Mouse (Mus musculus) midbrain, embryonic 12.5 days (tissue): ENCODE data around the gene Zscan10. TPM values are rescaled to one million over a fixed set of nuclear protein-coding genes. Genes with fewer than 3 reads are reported as not detected.
A peak's percentile ranks its signal among the peaks of the same experiment; 100 is the strongest.
"Not testable (repeated sequence)": the region's sequence is repeated elsewhere in the genome, so short reads cannot be mapped to it uniquely, and the experiment has no call there.

Source experiments
- ATAC-seq: fragments of 200-750 bp; cut with Nextera tagmentation; 2 replicates; pipeline ENCODE4 v1.8.0; 2017; ENCODE audit warnings: low read depth, moderate TSS enrichment, moderate library complexity; ENCODE audit not compliant: low FRiP score
- H3K27ac ChIP-seq: fragments of 300-500 bp; sonication (generic); replicated peaks from 2 replicates; pipeline ENCODE4 v1.5.1; 2016; ENCODE audit warnings: mild to moderate bottlenecking
- H3K27me3 ChIP-seq: fragments of 300-500 bp; sonication (generic); 2 replicates; pipeline ENCODE4 v1.6.1; 2016; ENCODE audit warnings: mild to moderate bottlenecking
- H3K36me3 ChIP-seq: fragments of 300-500 bp; sonication (generic); 2 replicates; pipeline ENCODE4 v1.6.1; 2016
- H3K4me1 ChIP-seq: fragments of 300-500 bp; sonication (generic); 2 replicates; pipeline ENCODE4 v1.6.1; 2016
- H3K4me2 ChIP-seq: fragments of 300-500 bp; sonication (generic); replicated peaks from 2 replicates; pipeline ENCODE4 v1.6.1; 2016; ENCODE audit warnings: mild to moderate bottlenecking, moderate library complexity
- H3K4me3 ChIP-seq: fragments of 300-500 bp; sonication (generic); 2 replicates; pipeline ENCODE4 v1.5.1; 2016; ENCODE audit warnings: mild to moderate bottlenecking
- H3K9ac ChIP-seq: fragments of 300-500 bp; sonication (generic); replicated peaks from 2 replicates; pipeline ENCODE4 v1.6.1; 2016; ENCODE audit warnings: mild to moderate bottlenecking, moderate library complexity
- H3K9me3 ChIP-seq: fragments of 300-500 bp; sonication (generic); 2 replicates; pipeline ENCODE4 v1.6.1; 2016; ENCODE audit warnings: mild to moderate bottlenecking
- WGBS: fragments of 180-500 bp; shearing (Covaris S2); methylation state at CpG from one replicate; pipeline ENCODE4 v1.1.7; 2016; 5-methylcytosine and 5-hydroxymethylcytosine counted together
- polyA plus RNA-seq: library from polyadenylated mRNA; unstranded; fragments of >200 nt; fragmentation: Nextera tagmentation; extraction: Ambion mirVana; gene quantifications from 2 replicates; pipeline ENCODE4 v1.2.1, GENCODE M21; 2016

Zscan10 gene
- polyA plus RNA-seq, 1 experiment from 2014 or later: not detected

DNA sequence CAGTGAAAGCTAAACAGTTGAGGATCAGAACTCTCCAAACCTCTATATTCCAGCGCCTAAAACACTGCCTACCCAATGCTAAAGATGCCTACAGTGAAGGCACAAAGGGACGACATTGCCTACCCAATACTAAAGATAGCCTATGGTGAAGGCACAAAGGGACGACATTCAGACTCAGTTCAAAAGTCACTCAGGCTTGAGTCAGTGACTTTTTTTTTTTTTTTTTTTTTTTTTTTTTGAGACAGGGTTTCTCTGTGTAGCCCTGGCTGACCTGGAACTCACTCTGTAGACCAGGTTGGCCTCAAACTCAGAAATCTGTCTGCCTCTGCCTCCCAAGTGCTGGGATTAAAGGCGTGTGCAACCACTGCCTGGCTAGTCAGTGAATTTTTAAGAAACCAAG is 5.5 kb upstream of the Zscan10 start:
- WGBS: 74% methylated on average over 4 of the region's 4 CpGs
- not testable (repeated sequence) for H3K4me2 ChIP-seq, H3K4me3 ChIP-seq, ATAC-seq, H3K36me3 ChIP-seq, H3K9me3 ChIP-seq, H3K27ac ChIP-seq, H3K9ac ChIP-seq, H3K27me3 ChIP-seq
- H3K4me1 ChIP-seq: peaks cover 11% of the 10 kb centered on the region; the same call in 1 of the 2 replicates

DNA sequence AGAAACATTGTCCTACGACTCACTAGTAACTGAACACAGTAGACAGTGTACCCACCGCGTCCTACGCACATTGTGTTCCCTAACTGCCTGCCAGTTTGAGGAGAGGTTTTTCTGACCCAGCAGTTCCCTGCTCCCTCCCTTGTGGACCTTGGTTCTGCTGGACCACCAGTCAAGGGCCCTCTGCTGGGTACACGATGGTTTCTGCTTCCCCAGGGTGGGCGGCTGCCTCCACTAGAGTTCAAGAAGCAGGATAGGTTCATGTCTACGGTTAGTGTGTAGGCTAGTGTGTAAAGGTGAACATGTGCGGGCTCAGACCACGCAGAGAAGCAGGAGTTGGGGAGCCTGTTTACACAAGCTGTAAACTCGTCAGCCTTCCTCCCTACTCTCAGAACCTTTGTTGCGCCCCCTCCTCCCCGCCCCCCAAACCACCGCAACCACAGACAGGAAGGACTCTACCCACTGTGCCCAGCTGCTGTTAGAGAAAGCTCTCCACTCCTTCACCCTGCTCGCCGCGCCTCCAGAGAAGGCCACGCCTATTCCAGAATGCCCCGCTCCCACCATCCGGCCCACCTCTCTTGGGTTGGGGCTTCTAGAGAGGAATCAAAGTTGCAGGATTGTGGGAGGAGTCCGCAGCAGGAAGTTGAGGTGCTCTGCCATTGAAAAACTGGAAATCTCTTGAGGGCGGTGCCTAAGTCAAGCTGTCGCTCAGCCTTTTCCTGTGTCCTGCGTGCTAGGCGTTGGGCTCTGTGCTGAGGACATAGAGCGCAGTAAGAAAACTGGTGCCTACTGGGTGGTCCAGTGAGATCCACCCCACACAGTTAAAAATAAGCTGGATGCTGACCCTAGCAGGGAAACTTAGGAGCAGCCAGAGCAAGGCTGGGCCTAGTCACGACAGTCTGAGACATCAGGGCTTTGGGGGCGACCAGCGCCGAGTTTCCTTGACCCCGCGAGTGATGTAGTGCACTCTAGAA is 1.8 kb upstream of the Zscan10 start, which contains the start of gene Zfp13:
Gene Zfp13, minus strand, starts transcription at position 906 of the 971 bp plus-strand sequence.
- peaks cover 11% of the 10 kb centered on the region; the same call in 1 of the 2 replicates for H3K4me1 ChIP-seq
- ATAC-seq: peak; percentile 92
- H3K9me3 ChIP-seq: no peaks in the 10 kb centered on the region
- H3K27ac ChIP-seq: peak within 1 kb of the TSS; percentile 56; the same call in 1 of the 2 replicates
- peak within 1 kb of the TSS; percentile 50 for H3K9ac ChIP-seq
- WGBS: 9% methylated on average over 29 of the region's 31 CpGs
- H3K4me3 ChIP-seq: peak within 1 kb of the TSS; percentile 41
- H3K36me3 ChIP-seq: no peaks in the 10 kb centered on the region
- peak within 1 kb of the TSS; percentile 62 for H3K4me2 ChIP-seq
- H3K27me3 ChIP-seq: no peaks in the 10 kb centered on the region

DNA sequence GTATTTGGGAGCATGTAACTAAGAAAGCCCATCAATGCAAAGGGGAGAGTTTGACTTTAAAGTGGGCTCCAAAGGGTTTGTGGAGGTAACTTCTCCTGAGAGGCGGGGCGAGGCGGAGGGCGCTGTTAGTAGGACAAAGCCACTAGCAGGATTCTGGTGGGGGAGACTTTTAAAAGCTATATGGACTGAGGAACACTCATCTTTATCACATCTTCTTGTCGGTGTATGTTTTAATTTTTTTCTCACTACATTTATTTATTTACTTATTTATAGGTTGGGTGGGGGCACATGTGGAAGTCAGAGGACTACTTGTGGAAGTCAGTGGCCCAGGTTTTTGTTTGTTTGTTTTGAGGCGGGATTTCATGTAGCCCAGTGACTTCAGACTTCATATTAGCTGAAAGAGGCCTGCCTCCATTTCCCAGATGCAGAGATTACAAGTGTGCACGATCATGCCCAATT is 1.0 kb upstream of the Zscan10 start:
- no peak; the same call in 1 of the 2 replicates for ATAC-seq
- peaks cover 11% of the 10 kb centered on the region; the same call in 1 of the 2 replicates for H3K4me1 ChIP-seq
- no peaks in the 10 kb centered on the region for H3K9me3 ChIP-seq
- H3K4me2 ChIP-seq: peak overlapping the region; percentile 62
- 30% methylated on average over 7 of the region's 7 CpGs for WGBS
- H3K9ac ChIP-seq: peak overlapping the region; percentile 50
- peak overlapping the region; percentile 41 for H3K4me3 ChIP-seq
- no peaks in the 10 kb centered on the region for H3K36me3 ChIP-seq
- H3K27ac ChIP-seq: peak overlapping the region; percentile 42; the same call in 1 of the 2 replicates
- H3K27me3 ChIP-seq: no peaks in the 10 kb centered on the region

DNA sequence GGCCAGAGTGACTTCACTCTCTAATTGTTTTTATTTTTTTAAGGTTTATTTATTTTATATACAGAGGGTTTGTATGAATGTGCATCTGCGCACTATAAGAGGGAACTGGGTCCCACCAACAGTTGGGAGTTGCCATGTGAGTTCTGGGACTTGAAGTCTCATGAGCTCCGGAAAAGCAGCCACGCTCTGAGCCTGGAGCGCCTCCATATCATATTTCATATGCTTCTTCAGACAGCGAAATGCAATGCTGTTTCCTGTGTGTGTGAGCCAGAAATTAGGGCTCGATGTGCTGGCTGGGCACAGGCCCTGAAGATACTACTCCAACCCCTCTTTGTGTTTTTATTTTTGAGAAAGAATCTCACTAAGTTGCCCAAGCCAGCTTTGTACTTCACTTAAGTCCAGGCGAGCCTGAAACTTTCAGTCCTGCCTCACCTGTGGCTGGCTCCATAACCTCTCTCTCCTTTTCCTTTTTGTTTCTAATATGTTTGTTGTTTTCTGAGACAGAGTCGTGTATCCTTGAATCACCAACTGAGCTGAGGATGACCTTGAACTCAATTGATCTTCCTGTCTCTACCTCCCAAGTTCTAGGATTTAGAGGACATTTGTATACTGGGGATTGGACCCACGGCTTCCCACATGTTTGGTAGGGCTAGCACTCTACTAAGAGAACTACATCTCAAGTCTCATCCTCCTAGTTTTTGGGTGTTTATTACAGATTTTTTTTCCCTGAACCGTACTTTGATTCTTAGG is 1.4 kb downstream of the Zscan10 start:
- WGBS: 49% methylated on average over 10 of the region's 10 CpGs
- Histone ChIP-seq H3K27ac (no peak overlapping the region), H3K27me3 (no peaks in the 10 kb centered on the region), H3K36me3 (no peaks in the 10 kb centered on the region), H3K4me2 (no peak overlapping the region), H3K4me1 (peaks cover 11% of the 10 kb centered on the region; the same call in 1 of the 2 replicates), H3K4me3 (no peak overlapping the region), H3K9me3 (no peaks in the 10 kb centered on the region), H3K9ac (no peak overlapping the region)
- ATAC-seq: no peak

DNA sequence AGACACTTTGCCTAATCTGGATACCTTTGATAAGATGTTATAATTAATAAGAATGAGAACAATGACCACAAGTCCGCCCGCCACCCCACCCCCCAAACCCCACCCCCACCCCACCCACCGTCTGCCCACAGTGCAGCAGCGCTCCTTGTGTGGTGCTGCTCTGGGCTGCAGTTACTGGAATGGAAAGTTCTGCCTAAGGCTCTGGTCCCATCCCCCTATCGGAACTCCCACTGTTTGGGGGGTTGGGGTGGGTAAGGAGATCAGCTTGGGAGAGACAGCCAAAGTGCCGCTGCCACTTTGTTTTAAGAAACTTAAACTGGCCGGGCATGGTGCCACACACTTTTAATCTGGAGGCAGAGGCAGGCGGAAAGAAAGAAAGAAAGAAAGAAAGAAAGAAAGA is 2.4 kb downstream of the Zscan10 start:
- no peaks in the 10 kb centered on the region for H3K36me3 ChIP-seq
- no peaks in the 10 kb centered on the region for H3K9me3 ChIP-seq
- no peak overlapping the region for H3K4me3 ChIP-seq
- no peak overlapping the region for H3K4me2 ChIP-seq
- peaks cover 11% of the 10 kb centered on the region; the same call in 1 of the 2 replicates for H3K4me1 ChIP-seq
- no peaks in the 10 kb centered on the region for H3K27me3 ChIP-seq
- no peak overlapping the region for H3K27ac ChIP-seq
- ATAC-seq: no peak
- 19% methylated on average over 8 of the region's 8 CpGs for WGBS
- H3K9ac ChIP-seq: no peak overlapping the region

DNA sequence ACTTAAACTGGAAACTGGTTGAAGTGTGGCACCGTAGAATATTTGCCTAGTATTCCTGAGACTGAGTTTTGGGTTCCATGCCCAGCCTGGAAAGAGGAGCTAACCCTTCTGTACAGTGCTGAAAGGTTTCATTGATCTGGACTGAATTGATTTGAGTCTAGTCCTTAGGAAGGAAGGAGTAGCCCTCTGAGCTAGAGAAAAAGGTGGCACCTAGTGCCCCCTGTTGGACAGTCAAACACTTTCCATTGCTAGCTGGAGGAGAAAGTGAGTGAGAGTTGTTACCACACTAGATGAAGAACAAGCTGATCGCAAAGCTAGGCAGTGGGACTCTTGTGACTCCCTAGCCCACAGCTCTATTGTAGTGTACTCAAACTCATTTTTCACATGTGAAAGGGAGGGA is 2.9 kb downstream of the Zscan10 start:
- Histone ChIP-seq H3K36me3 (no peaks in the 10 kb centered on the region), H3K9ac (no peak overlapping the region), H3K4me1 (peaks cover 10% of the 10 kb centered on the region; the same call in 1 of the 2 replicates), H3K4me3 (no peak overlapping the region), H3K9me3 (no peaks in the 10 kb centered on the region), H3K27me3 (no peaks in the 10 kb centered on the region), H3K4me2 (no peak overlapping the region), H3K27ac (no peak overlapping the region)
- ATAC-seq: no peak
- WGBS: 65% methylated on average over 2 of the region's 2 CpGs

DNA sequence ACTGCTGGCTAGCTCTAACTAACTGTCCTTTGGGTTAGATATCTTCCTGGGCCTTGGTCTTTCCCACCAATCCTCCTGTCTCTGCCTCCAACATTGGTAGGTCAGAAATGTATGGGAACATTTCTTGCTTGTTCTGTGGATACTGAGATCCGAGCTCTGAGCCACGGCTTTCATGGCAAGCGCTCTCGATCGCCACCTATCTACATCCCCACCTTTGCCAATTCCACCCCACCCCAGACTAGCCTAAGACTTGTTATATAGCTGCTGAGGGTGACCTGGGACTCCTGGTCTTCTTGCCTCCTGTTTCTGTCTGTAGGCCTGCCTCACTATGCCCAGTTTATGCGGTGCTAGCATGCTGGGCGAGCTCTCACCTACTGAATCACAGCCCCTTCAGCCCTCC is 3.7 kb downstream of the Zscan10 start:
- H3K4me1 ChIP-seq: 0 out of 2 replicates have a peak, but pooled peaks cover 3% of the 10 kb centered on the region
- no peaks in the 10 kb centered on the region for H3K9me3 ChIP-seq
- no peaks in the 10 kb centered on the region for H3K27me3 ChIP-seq
- H3K4me2 ChIP-seq: no peak overlapping the region
- WGBS: 86% methylated on average over 7 of the region's 7 CpGs
- no peak overlapping the region for H3K27ac ChIP-seq
- H3K4me3 ChIP-seq: no peak overlapping the region
- H3K36me3 ChIP-seq: no peaks in the 10 kb centered on the region
- no peak for ATAC-seq
- H3K9ac ChIP-seq: no peak overlapping the region

DNA sequence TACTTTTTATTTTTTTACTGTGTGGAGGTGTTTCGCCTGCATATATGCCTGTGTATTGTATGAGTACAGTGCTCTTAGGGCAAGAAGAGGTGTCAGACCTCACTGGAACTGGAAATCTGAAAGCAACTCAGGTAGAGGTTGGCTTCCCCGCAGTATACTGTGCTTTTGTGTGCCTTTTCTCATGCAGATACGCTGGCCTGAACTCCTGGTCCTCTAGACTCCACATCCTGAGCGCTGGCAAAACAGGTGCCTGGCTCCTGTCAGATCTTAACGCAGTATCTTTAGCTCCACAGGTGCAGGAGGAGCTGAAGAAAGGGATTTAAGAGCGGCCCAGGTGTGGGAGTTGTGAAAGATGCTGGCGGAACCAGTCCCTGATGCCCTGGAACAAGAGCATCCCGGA is 4.6 kb downstream of the Zscan10 start:
- no peaks in the 10 kb centered on the region for H3K9me3 ChIP-seq
- 83% methylated on average over 8 of the region's 8 CpGs for WGBS

DNA sequence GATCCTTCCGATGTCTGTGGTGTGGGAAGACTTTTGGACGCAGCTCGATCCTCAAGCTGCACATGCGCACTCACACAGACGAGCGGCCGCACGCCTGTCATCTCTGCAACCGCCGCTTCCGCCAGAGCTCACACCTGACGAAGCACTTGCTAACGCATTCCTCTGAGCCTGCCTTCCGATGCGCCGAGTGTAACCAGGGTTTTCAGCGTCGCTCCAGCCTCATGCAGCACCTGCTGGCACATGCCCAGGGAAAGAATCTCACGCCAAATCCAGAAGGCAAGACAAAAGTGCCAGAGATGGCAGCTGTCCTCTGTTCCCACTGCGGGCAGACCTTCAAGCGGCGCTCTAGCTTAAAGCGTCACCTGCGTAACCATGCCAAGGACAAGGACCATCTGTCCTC is 9.0 kb downstream of the Zscan10 start:
- ATAC-seq: no peak
- no peak overlapping the region for H3K27ac ChIP-seq
- no peaks in the 10 kb centered on the region for H3K9me3 ChIP-seq
- H3K4me1 ChIP-seq: no peaks in the 10 kb centered on the region
- 94% methylated on average over 24 of the region's 24 CpGs for WGBS
- no peaks in the 10 kb centered on the region for H3K36me3 ChIP-seq
- no peaks in the 10 kb centered on the region for H3K27me3 ChIP-seq
- H3K4me2 ChIP-seq: no peak overlapping the region
- H3K9ac ChIP-seq: no peak overlapping the region
- H3K4me3 ChIP-seq: no peak overlapping the region

More for the DNA sequence above, 4.6 kb downstream of the Zscan10 start:
- Histone ChIP-seq H3K4me1 (no peaks in the 10 kb centered on the region), H3K9ac (no peak overlapping the region), H3K4me3 (no peak overlapping the region), H3K27me3 (no peaks in the 10 kb centered on the region), H3K27ac (no peak overlapping the region), H3K4me2 (no peak overlapping the region), H3K36me3 (no peaks in the 10 kb centered on the region)
- no peak for ATAC-seq

DNA sequence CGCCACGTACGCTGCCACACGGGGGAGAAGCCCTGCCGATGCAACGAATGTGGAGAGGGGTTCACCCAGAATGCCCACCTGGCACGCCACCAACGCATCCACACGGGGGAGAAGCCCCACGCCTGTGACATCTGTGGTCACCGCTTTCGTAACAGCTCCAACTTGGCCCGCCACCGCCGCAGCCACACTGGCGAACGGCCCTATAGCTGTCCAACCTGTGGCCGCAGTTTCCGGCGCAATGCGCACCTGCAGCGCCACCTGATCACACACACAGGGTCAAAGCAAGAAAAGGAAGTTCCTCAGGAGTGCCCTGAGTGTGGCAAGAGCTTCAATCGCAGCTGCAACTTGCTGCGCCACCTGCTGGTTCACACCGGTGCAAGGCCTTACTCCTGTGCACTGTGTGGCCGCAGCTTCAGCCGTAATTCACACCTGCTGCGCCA is 9.7 kb downstream of the Zscan10 start:
- Histone ChIP-seq H3K9ac (no peak overlapping the region), H3K27ac (no peak overlapping the region), H3K27me3 (no peaks in the 10 kb centered on the region), H3K4me1 (no peaks in the 10 kb centered on the region), H3K4me3 (no peak overlapping the region), H3K4me2 (no peak overlapping the region), H3K36me3 (no peaks in the 10 kb centered on the region), H3K9me3 (no peaks in the 10 kb centered on the region)
- WGBS: 87% methylated on average over 28 of the region's 28 CpGs
- peak; percentile 60; the same call in 1 of the 2 replicates for ATAC-seq

DNA sequence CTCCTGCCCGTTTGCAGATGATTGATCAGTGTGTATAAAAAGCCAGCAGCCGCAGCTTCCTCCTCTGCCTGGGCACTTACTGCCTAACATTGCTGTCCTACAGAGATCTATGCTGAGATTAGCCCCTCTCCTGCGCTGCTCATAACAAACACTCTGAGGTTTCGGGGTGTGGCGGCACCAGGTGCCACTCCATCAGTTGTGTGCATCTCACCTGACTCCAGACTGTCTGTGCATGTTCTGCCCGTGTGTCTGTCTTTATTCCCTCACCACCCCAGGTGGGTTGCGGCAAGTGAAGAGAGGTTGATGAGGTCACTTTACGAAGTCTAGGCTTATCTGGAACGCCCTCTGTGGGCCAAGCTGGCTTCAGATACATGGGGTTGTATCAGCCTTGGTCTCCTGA is 16.4 kb downstream of the Zscan10 start:
- Histone ChIP-seq H3K4me2 (no peak overlapping the region), H3K4me1 (no peaks in the 10 kb centered on the region), H3K9ac (no peak overlapping the region), H3K36me3 (no peaks in the 10 kb centered on the region), H3K9me3 (no peaks in the 10 kb centered on the region), H3K27ac (no peak overlapping the region), H3K27me3 (no peaks in the 10 kb centered on the region), H3K4me3 (no peak overlapping the region)
- no peak for ATAC-seq
- WGBS: 67% methylated on average over 9 of the region's 9 CpGs

DNA sequence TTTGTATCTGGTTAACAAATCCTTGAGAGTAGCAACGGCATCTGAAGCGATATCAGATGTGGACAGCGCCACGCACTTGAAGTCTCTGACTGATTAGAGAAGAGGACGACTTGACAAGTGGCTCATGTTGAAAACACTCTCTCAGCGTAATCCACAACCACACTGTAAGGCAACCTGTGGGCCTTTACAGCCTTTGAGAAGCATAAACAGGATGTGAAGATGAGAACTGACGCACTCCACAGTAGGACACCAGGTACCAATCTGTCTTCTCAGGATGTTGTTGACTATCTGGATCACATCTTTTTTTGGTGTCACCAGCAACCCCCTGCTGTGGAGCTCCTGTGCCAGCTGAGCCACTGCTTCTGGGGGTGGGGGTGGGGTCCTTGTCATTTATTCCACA is 19.7 kb downstream of the Zscan10 start:
- Histone ChIP-seq H3K36me3 (no peaks in the 10 kb centered on the region), H3K27ac (no peak overlapping the region), H3K9me3 (no peaks in the 10 kb centered on the region), H3K9ac (no peak overlapping the region), H3K4me2 (no peak overlapping the region), H3K27me3 (no peaks in the 10 kb centered on the region), H3K4me3 (no peak overlapping the region), H3K4me1 (no peaks in the 10 kb centered on the region)
- 88% methylated on average over 7 of the region's 7 CpGs for WGBS
- no peak for ATAC-seq
